Mouse (Mus musculus): ENCODE data around the gene Olfr700. TPM values are rescaled to one million over a fixed set of nuclear protein-coding genes. Genes with fewer than 3 reads are reported as not detected.

The Olfr700 gene
- not detected in 2 replicates for polyA plus RNA-seq (2015; fragmentation: Nextera tagmentation; extraction: Ambion mirVana)

DNA sequence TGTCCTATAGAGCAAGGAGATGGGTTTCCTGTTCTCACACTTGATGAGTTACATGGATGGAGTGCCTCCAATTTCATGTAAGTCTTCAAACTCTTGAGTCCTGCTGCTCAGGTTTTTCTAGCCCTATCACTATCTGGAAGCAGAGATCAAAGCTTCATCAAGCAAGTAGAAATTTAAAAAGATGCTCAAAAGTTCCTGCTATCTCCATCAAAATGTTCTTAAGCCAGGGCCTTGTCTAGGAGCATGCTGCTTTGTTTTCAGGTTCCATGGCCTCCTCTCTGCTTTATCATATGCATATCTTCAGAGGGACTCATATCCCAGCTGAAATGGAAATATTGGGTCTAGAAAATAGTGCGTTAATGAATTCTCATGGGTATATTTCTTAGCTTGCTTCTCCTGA is at the start of gene Olfr700:
Gene Olfr700, minus strand, starts transcription at position 101 of the 400 bp plus-strand sequence.
- no peak within 1 kb of the TSS for H3K4me3 ChIP-seq (ENCODE audit: low read depth, low read length)
- no peak within 1 kb of the TSS for H3K27ac ChIP-seq (ENCODE audit: low read length)
- H3K9me3 ChIP-seq (ENCODE audit: low read length) = no peaks in the 10 kb centered on the region
- no peaks in the 10 kb centered on the region for H3K27me3 ChIP-seq (replicated peaks; ENCODE audit: insufficient read depth, low read length)
- no peak for DNase-seq (ENCODE audit: low spot score)
- H3K9ac ChIP-seq (replicated peaks; ENCODE audit: low read depth) = no peak within 1 kb of the TSS
- WGBS = 87% methylated on average over 1 of the region's 1 CpGs
- H3K4me2 ChIP-seq (replicated peaks; ENCODE audit: low read depth, low read length) = no peak within 1 kb of the TSS
- TF ChIP-seq CTCF (IDR thresholded peaks at IDR 0.05) = no peak
- no peak for TF ChIP-seq EP300 (IDR thresholded peaks at IDR 0.05)
- H3K36me3 ChIP-seq (ENCODE audit: insufficient read depth, low read length) = no peaks in the 10 kb centered on the region
- no peaks in the 10 kb centered on the region for H3K4me1 ChIP-seq (ENCODE audit: insufficient read depth, low read depth, low read length)
- ATAC-seq = no peak

DNA sequence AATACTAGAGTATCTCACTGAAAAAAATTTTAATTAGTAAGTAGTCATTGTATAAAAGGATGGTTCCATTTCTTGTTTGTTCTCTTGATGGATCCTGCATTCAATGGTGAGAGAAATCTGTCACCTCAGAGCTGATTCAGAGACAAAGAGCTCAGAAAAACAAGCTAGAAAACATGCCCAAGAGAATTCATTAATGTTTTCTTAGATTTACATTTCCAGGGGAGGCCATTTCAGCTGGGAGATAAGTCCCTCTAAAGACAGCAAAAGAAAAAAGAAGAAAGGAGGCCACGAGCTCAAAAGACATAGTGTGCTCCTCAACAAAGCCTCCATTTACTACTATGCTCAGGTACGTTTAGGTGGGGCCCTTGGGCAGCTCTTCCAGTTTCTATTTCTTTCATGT is 34.4 kb upstream of the Olfr700 start, which contains the start of gene Olfr703:
Gene Olfr703, plus strand, starts transcription at position 301 of the 400 bp plus-strand sequence.
- WGBS = 44% methylated on average over 2 of the region's 2 CpGs
- Histone ChIP-seq H3K27me3 (replicated peaks; ENCODE audit: insufficient read depth, low read length) (no peaks in the 10 kb centered on the region), H3K4me1 (ENCODE audit: insufficient read depth, low read depth, low read length) (no peaks in the 10 kb centered on the region), H3K36me3 (ENCODE audit: insufficient read depth, low read length) (no peaks in the 10 kb centered on the region), H3K9ac (replicated peaks; ENCODE audit: low read depth) (no peak within 1 kb of the TSS), H3K27ac (ENCODE audit: low read length) (no peak within 1 kb of the TSS), H3K9me3 (ENCODE audit: low read length) (no peaks in the 10 kb centered on the region), H3K4me2 (replicated peaks; ENCODE audit: low read depth, low read length) (no peak within 1 kb of the TSS), H3K4me3 (ENCODE audit: low read depth, low read length) (no peak within 1 kb of the TSS)
- DNase-seq (ENCODE audit: low spot score) = no peak
- ATAC-seq = no peak
- TF ChIP-seq EP300 (IDR thresholded peaks at IDR 0.05) (no peak), CTCF (IDR thresholded peaks at IDR 0.05) (no peak)

DNA sequence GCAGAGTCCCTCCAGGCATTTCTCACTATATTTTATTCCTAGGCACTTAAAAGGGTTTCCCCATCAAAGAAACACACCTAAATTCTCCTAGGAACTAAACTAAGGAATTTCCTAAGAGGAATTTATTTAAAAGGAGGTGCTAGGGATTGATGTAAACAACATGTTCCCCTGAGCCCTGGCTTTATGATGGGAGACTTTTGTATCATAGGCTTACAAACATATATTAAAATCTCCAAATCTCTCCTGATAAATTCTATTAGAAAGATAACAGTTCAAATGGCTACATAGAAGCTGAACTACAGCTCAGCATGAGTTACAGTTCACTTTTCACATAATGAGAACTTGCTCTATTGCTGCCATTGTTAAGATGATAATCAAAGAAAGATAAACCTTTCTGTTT is 25.2 kb upstream of the Olfr700 start, which contains the start of gene Olfr702:
Gene Olfr702, minus strand, starts transcription at position 101 of the 400 bp plus-strand sequence.
- no peaks in the 10 kb centered on the region for H3K9me3 ChIP-seq (ENCODE audit: low read length)
- H3K9ac ChIP-seq (replicated peaks; ENCODE audit: low read depth) = no peak within 1 kb of the TSS
- ATAC-seq (no peak), DNase-seq (ENCODE audit: low spot score) (no peak)
- H3K4me3 ChIP-seq (ENCODE audit: low read depth, low read length) = no peak within 1 kb of the TSS
- TF ChIP-seq CTCF (IDR thresholded peaks at IDR 0.05) (no peak), EP300 (IDR thresholded peaks at IDR 0.05) (no peak)
- H3K4me1 ChIP-seq (ENCODE audit: insufficient read depth, low read depth, low read length) = no peaks in the 10 kb centered on the region
- H3K36me3 ChIP-seq (ENCODE audit: insufficient read depth, low read length) = no peaks in the 10 kb centered on the region
- no peak within 1 kb of the TSS for H3K4me2 ChIP-seq (replicated peaks; ENCODE audit: low read depth, low read length)
- no peaks in the 10 kb centered on the region for H3K27me3 ChIP-seq (replicated peaks; ENCODE audit: insufficient read depth, low read length)
- no peak within 1 kb of the TSS for H3K27ac ChIP-seq (ENCODE audit: low read length)

DNA sequence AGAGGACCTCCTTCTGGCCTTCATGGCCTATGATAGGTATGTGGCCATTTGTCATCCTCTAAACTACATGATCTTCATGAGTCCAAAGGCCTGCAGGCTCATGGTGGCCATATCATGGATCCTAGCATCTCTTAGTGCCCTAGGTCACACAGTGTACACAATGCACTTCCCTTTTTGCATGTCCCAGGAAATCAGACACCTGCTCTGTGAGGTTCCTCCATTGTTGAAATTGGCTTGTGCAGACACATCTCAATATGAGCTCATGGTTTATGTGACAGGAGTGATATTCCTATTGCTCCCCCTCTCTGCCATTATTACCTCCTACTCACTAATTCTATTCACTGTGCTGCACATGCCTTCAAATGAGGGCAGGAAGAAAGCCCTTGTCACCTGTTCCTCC is 9.8 kb upstream of the Olfr700 start:
- Histone ChIP-seq H3K27me3 (replicated peaks; ENCODE audit: insufficient read depth, low read length) (no peaks in the 10 kb centered on the region), H3K36me3 (ENCODE audit: insufficient read depth, low read length) (no peaks in the 10 kb centered on the region), H3K9me3 (ENCODE audit: low read length) (no peaks in the 10 kb centered on the region), H3K4me2 (replicated peaks; ENCODE audit: low read depth, low read length) (no peak overlapping the region), H3K4me1 (ENCODE audit: insufficient read depth, low read depth, low read length) (no peaks in the 10 kb centered on the region), H3K27ac (ENCODE audit: low read length) (no peak overlapping the region), H3K4me3 (ENCODE audit: low read depth, low read length) (no peak overlapping the region), H3K9ac (replicated peaks; ENCODE audit: low read depth) (no peak overlapping the region)
- TF ChIP-seq EP300 (IDR thresholded peaks at IDR 0.05) (no peak), CTCF (IDR thresholded peaks at IDR 0.05) (no peak)
- no peak for ATAC-seq
- DNase-seq (ENCODE audit: low spot score) = no peak

DNA sequence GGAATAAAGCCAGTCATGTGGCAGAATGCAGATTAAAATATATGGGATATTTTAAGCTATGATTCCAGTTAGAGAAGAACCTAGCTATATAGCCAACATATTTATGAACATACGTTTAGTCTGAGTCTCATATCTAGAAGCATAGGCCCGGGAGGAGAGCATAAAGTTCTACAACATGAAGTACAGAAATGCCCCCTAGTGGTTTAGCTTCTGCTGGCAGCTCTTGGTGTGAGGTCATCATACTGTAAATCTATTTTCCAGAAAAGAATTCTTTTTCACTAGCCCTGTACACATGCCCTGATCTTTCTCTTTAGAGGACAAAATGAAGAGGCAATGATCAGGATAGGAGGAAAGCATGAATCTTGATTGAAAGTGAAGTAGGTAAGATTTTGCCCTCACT is 7.1 kb upstream of the Olfr700 start:
- TF ChIP-seq EP300 (IDR thresholded peaks at IDR 0.05) (no peak), CTCF (IDR thresholded peaks at IDR 0.05) (no peak)
- H3K4me2 ChIP-seq (replicated peaks; ENCODE audit: low read depth, low read length) = no peak overlapping the region
- no peaks in the 10 kb centered on the region for H3K4me1 ChIP-seq (ENCODE audit: insufficient read depth, low read depth, low read length)
- DNase-seq (ENCODE audit: low spot score) (peak; percentile 12), ATAC-seq (no peak)
- no peaks in the 10 kb centered on the region for H3K36me3 ChIP-seq (ENCODE audit: insufficient read depth, low read length)
- H3K9ac ChIP-seq (replicated peaks; ENCODE audit: low read depth) = no peak overlapping the region
- no peak overlapping the region for H3K27ac ChIP-seq (ENCODE audit: low read length)
- H3K9me3 ChIP-seq (ENCODE audit: low read length) = no peaks in the 10 kb centered on the region
- H3K4me3 ChIP-seq (ENCODE audit: low read depth, low read length) = no peak overlapping the region
- H3K27me3 ChIP-seq (replicated peaks; ENCODE audit: insufficient read depth, low read length) = no peaks in the 10 kb centered on the region
- WGBS = 19% methylated on average over 2 of the region's 2 CpGs

DNA sequence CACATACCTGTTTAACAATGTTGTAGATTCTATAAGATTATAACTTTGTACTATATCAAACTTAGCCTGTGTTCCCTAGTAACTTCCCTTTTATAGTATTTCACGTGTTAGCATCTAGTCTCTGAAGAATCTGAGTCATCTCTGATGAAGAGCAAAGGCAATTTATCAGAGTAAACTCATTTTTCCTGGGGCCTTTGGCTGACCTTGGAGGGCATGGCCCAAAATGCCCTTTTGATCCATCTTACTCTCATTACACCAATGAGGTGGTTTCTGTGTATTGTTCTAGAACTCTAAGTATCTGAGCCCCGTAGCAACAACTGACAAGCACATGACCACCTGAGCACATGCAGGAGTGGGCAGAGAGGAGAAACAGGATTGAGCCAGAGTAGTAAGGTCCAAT is 5.2 kb upstream of the Olfr700 start, which contains the start of gene Olfr701:
Gene Olfr701, plus strand, starts transcription at position 301 of the 400 bp plus-strand sequence.
- H3K9me3 ChIP-seq (ENCODE audit: low read length) = no peaks in the 10 kb centered on the region
- TF ChIP-seq EP300 (IDR thresholded peaks at IDR 0.05) = no peak
- no peak for TF ChIP-seq CTCF (IDR thresholded peaks at IDR 0.05)
- H3K4me2 ChIP-seq (replicated peaks; ENCODE audit: low read depth, low read length) = no peak within 1 kb of the TSS
- DNase-seq (ENCODE audit: low spot score) = no peak
- H3K4me1 ChIP-seq (ENCODE audit: insufficient read depth, low read depth, low read length) = no peaks in the 10 kb centered on the region
- no peak within 1 kb of the TSS for H3K27ac ChIP-seq (ENCODE audit: low read length)
- no peaks in the 10 kb centered on the region for H3K27me3 ChIP-seq (replicated peaks; ENCODE audit: insufficient read depth, low read length)
- 48% methylated on average over 2 of the region's 2 CpGs for WGBS
- no peak within 1 kb of the TSS for H3K9ac ChIP-seq (replicated peaks; ENCODE audit: low read depth)
- no peak for ATAC-seq
- H3K4me3 ChIP-seq (ENCODE audit: low read depth, low read length) = no peak within 1 kb of the TSS
- no peaks in the 10 kb centered on the region for H3K36me3 ChIP-seq (ENCODE audit: insufficient read depth, low read length)

DNA sequence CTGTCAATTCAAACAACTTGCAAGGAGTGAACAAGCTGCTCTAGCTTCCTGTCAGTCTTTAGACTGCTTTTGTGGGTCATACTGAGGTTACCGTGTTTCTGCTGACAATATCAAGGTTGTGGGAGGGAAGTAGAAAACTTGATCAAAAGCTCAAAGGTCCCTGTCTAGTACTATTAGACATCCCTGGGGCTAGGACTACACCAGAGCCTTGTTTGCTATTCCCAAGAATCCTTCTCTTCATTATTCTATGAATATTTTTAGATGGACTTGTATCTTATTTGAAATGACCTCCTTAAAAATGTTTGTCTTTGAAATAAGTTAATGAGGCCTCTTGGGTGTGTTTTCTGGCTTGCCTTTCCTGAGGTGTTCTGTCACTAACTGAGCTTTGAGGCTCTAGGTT is 15.5 kb downstream of the Olfr700 start, which contains the start of gene Olfr699:
Gene Olfr699, minus strand, starts transcription at position 101 of the 400 bp plus-strand sequence.
- no peaks in the 10 kb centered on the region for H3K27me3 ChIP-seq (replicated peaks; ENCODE audit: insufficient read depth, low read length)
- H3K9ac ChIP-seq (replicated peaks; ENCODE audit: low read depth) = no peak within 1 kb of the TSS
- H3K4me3 ChIP-seq (ENCODE audit: low read depth, low read length) = no peak within 1 kb of the TSS
- H3K36me3 ChIP-seq (ENCODE audit: insufficient read depth, low read length) = no peaks in the 10 kb centered on the region
- TF ChIP-seq CTCF (IDR thresholded peaks at IDR 0.05) (no peak), EP300 (IDR thresholded peaks at IDR 0.05) (no peak)
- 63% methylated on average over 1 of the region's 1 CpGs for WGBS
- H3K4me2 ChIP-seq (replicated peaks; ENCODE audit: low read depth, low read length) = no peak within 1 kb of the TSS
- H3K27ac ChIP-seq (ENCODE audit: low read length) = no peak within 1 kb of the TSS
- no peaks in the 10 kb centered on the region for H3K4me1 ChIP-seq (ENCODE audit: insufficient read depth, low read depth, low read length)
- ATAC-seq (no peak), DNase-seq (ENCODE audit: low spot score) (no peak)
- H3K9me3 ChIP-seq (ENCODE audit: low read length) = no peaks in the 10 kb centered on the region
